Mouse (Mus musculus) hindbrain, embryonic 13.5 days (tissue): Measurements from ENCODE around the gene Gm21992. TPM values are rescaled to one million over a fixed set of nuclear protein-coding genes. Genes with fewer than 3 reads are reported as not detected.
"Not testable (repeated sequence)": the region's sequence is repeated elsewhere in the genome, so short reads cannot be mapped to it uniquely, and the experiment has no call there.

Experiments used
- ATAC-seq: fragments of 200-750 bp; cut with Nextera tagmentation; 2 replicates; pipeline ENCODE4 v1.8.0; 2017; ENCODE audit warnings: moderate TSS enrichment; ENCODE audit not compliant: low FRiP score
- H3K27ac ChIP-seq: fragments of 300-500 bp; sonication (generic); 2 replicates; pipeline ENCODE4 v1.5.1; 2015; ENCODE audit warnings: inconsistent platforms, mild to moderate bottlenecking, moderate library complexity
- H3K27me3 ChIP-seq: fragments of 300-500 bp; sonication (generic); 2 replicates; pipeline ENCODE4 v1.6.1; 2015; ENCODE audit warnings: mild to moderate bottlenecking, inconsistent platforms
- H3K36me3 ChIP-seq: fragments of 300-500 bp; sonication (generic); 2 replicates; pipeline ENCODE4 v1.6.1; 2015; ENCODE audit warnings: mild to moderate bottlenecking, inconsistent platforms
- H3K4me1 ChIP-seq: fragments of 300-500 bp; sonication (generic); replicated peaks from 2 replicates; pipeline ENCODE4 v1.6.1; 2015; ENCODE audit warnings: inconsistent platforms
- H3K4me2 ChIP-seq: fragments of 300-500 bp; sonication (generic); 2 replicates; pipeline ENCODE4 v1.6.1; 2015; ENCODE audit warnings: inconsistent platforms, mild to moderate bottlenecking, moderate library complexity
- H3K4me3 ChIP-seq: fragments of 300-500 bp; sonication (generic); 2 replicates; pipeline ENCODE4 v1.5.1; 2015; ENCODE audit warnings: mild to moderate bottlenecking, inconsistent platforms
- H3K9ac ChIP-seq: fragments of 300-500 bp; sonication (generic); 2 replicates; pipeline ENCODE4 v1.6.1; 2015; ENCODE audit warnings: mild to moderate bottlenecking, inconsistent platforms
- H3K9me3 ChIP-seq: fragments of 300-500 bp; sonication (generic); 2 replicates; pipeline ENCODE4 v1.6.1; 2016; ENCODE audit warnings: inconsistent platforms
- WGBS: fragments of 180-500 bp; shearing (Covaris S2); methylation state at CpG from one replicate; pipeline ENCODE4 v1.1.7; 2015; 5-methylcytosine and 5-hydroxymethylcytosine counted together
- polyA plus RNA-seq: library from polyadenylated mRNA; unstranded; fragments of >200 nt; fragmentation: Nextera tagmentation; extraction: Ambion mirVana; gene quantifications from 2 replicates; pipeline ENCODE4 v1.2.1, GENCODE M21; 2015

Gm21992 gene
- polyA plus RNA-seq, 1 experiment from 2014 or later, result 35.3 TPM

GRCm38 (mm10) chr19:4767507-4768148, 43.8 kb downstream of the Gm21992 start:
- no peaks in the 10 kb centered on the region for H3K9me3 ChIP-seq
- H3K4me2 ChIP-seq, result no peak overlapping the region
- H3K9ac ChIP-seq, result no peak overlapping the region
- peaks cover 86% of the 10 kb centered on the region for H3K36me3 ChIP-seq
- 91% methylated on average over 12 of the region's 12 CpGs for WGBS
- peaks cover 17% of the 10 kb centered on the region for H3K4me1 ChIP-seq
- no peaks in the 10 kb centered on the region for H3K27me3 ChIP-seq
- H3K4me3 ChIP-seq, result no peak overlapping the region
- no peak overlapping the region for H3K27ac ChIP-seq
- no peak for ATAC-seq

GRCm38 (mm10) chr19:4762876-4763275, 48.5 kb downstream of the Gm21992 start:
- no peak overlapping the region for H3K4me2 ChIP-seq
- H3K36me3 ChIP-seq, result peaks cover 63% of the 10 kb centered on the region
- H3K9me3 ChIP-seq, result no peaks in the 10 kb centered on the region
- H3K27ac ChIP-seq, result no peak overlapping the region
- no peak for ATAC-seq
- H3K4me1 ChIP-seq, result peaks cover 56% of the 10 kb centered on the region
- H3K27me3 ChIP-seq, result no peaks in the 10 kb centered on the region
- no peak overlapping the region for H3K4me3 ChIP-seq
- H3K9ac ChIP-seq, result no peak overlapping the region; the same call in 1 of the 2 replicates
- WGBS, result 67% methylated on average over 1 of the region's 1 CpGs

GRCm38 (mm10) chr19:4760544-4760943, 50.9 kb downstream of the Gm21992 start:
- not testable (repeated sequence) for H3K27ac ChIP-seq, H3K27me3 ChIP-seq, H3K9ac ChIP-seq, H3K9me3 ChIP-seq, ATAC-seq, H3K4me3 ChIP-seq
- H3K4me1 ChIP-seq, result peaks cover 61% of the 10 kb centered on the region
- peaks cover 44% of the 10 kb centered on the region for H3K36me3 ChIP-seq
- peak overlapping the region; percentile 89 for H3K4me2 ChIP-seq
- 94% methylated on average over 8 of the region's 8 CpGs for WGBS

GRCm38 (mm10) chr19:4756921-4757320, 54.5 kb downstream of the Gm21992 start:
- Histone ChIP-seq H3K9me3 (no peaks in the 10 kb centered on the region), H3K9ac (peak overlapping the region; percentile 89), H3K4me2 (peak overlapping the region; percentile 71), H3K27ac (peak overlapping the region; percentile 99), H3K36me3 (peaks cover 23% of the 10 kb centered on the region), H3K4me1 (peaks cover 41% of the 10 kb centered on the region), H3K4me3 (peak overlapping the region; percentile 67), H3K27me3 (no peaks in the 10 kb centered on the region)
- WGBS, result 3% methylated on average over 9 of the region's 9 CpGs
- ATAC-seq, result no peak

GRCm38 (mm10) chr19:4756193-4756911, 55.1 kb downstream of the Gm21992 start, which contains the start of gene Rbm4b:
Rbm4b (plus strand) TSS chr19:4756497.
- H3K36me3 ChIP-seq, result peaks cover 26% of the 10 kb centered on the region
- H3K27ac ChIP-seq, result peak within 1 kb of the TSS; percentile 99
- ATAC-seq, result peak; percentile 95
- H3K4me1 ChIP-seq, result peaks cover 39% of the 10 kb centered on the region
- peak within 1 kb of the TSS; percentile 67 for H3K4me3 ChIP-seq
- H3K9me3 ChIP-seq, result no peaks in the 10 kb centered on the region
- WGBS, result under 1% methylated on average over 63 of the region's 65 CpGs
- H3K9ac ChIP-seq, result peak within 1 kb of the TSS; percentile 89
- peak within 1 kb of the TSS; percentile 71 for H3K4me2 ChIP-seq
- no peaks in the 10 kb centered on the region for H3K27me3 ChIP-seq

GRCm38 (mm10) chr19:4755565-4756192, 55.7 kb downstream of the Gm21992 start:
- ATAC-seq, result peak; percentile 74
- peaks cover 27% of the 10 kb centered on the region for H3K36me3 ChIP-seq
- WGBS, result under 1% methylated on average over 10 of the region's 10 CpGs

GRCm38 (mm10) chr19:4749975-4750374, 61.4 kb downstream of the Gm21992 start:
- Histone ChIP-seq H3K27me3 (no peaks in the 10 kb centered on the region), H3K9me3 (no peaks in the 10 kb centered on the region), H3K27ac (no peak overlapping the region), H3K4me2 (no peak overlapping the region), H3K9ac (no peak overlapping the region), H3K36me3 (peaks cover 80% of the 10 kb centered on the region), H3K4me3 (no peak overlapping the region), H3K4me1 (no peaks in the 10 kb centered on the region)
- no peak for ATAC-seq
- WGBS, result 91% methylated on average over 6 of the region's 6 CpGs

More at GRCm38 (mm10) chr19:4755565-4756192, 55.7 kb downstream of the Gm21992 start:
- peaks cover 32% of the 10 kb centered on the region for H3K4me1 ChIP-seq
- H3K9ac ChIP-seq, result peak overlapping the region; percentile 89
- H3K4me3 ChIP-seq, result peak overlapping the region; percentile 67
- peak overlapping the region; percentile 71 for H3K4me2 ChIP-seq
- H3K27ac ChIP-seq, result peak overlapping the region; percentile 99
- H3K9me3 ChIP-seq, result no peaks in the 10 kb centered on the region
- H3K27me3 ChIP-seq, result no peaks in the 10 kb centered on the region

GRCm38 (mm10) chr19:4748493-4748892, 62.9 kb downstream of the Gm21992 start:
- H3K9ac ChIP-seq, result no peak overlapping the region
- 92% methylated on average over 10 of the region's 10 CpGs for WGBS
- no peak overlapping the region for H3K4me3 ChIP-seq
- H3K4me2 ChIP-seq, result no peak overlapping the region
- no peaks in the 10 kb centered on the region for H3K27me3 ChIP-seq
- H3K4me1 ChIP-seq, result no peaks in the 10 kb centered on the region
- no peak for ATAC-seq
- no peak overlapping the region for H3K27ac ChIP-seq
- no peaks in the 10 kb centered on the region for H3K9me3 ChIP-seq
- H3K36me3 ChIP-seq, result peaks cover 94% of the 10 kb centered on the region

GRCm38 (mm10) chr19:4747631-4748312, 63.6 kb downstream of the Gm21992 start:
- no peak overlapping the region for H3K4me2 ChIP-seq
- H3K4me1 ChIP-seq, result no peaks in the 10 kb centered on the region
- no peaks in the 10 kb centered on the region for H3K9me3 ChIP-seq
- WGBS, result 97% methylated on average over 9 of the region's 9 CpGs
- peak overlapping the region; percentile 15; the same call in 1 of the 2 replicates for H3K9ac ChIP-seq
- no peak overlapping the region for H3K27ac ChIP-seq
- no peak overlapping the region for H3K4me3 ChIP-seq
- H3K27me3 ChIP-seq, result no peaks in the 10 kb centered on the region
- no peak for ATAC-seq
- peaks cover 93% of the 10 kb centered on the region for H3K36me3 ChIP-seq

- no peaks in the 10 kb centered on the region for H3K9me3 ChIP-seq
- H3K36me3 ChIP-seq, result peaks cover 95% of the 10 kb centered on the region
- no peak for ATAC-seq
- no peaks in the 10 kb centered on the region for H3K27me3 ChIP-seq
- H3K4me1 ChIP-seq, result no peaks in the 10 kb centered on the region
- no peak overlapping the region for H3K4me2 ChIP-seq
- H3K9ac ChIP-seq, result no peak overlapping the region; the same call in 1 of the 2 replicates
- no peak overlapping the region for H3K27ac ChIP-seq
- H3K4me3 ChIP-seq, result no peak overlapping the region
- 85% methylated on average over 14 of the region's 14 CpGs for WGBS
Observed at GRCm38 (mm10) chr19:4746611-4747010, 64.8 kb downstream of the Gm21992 start.

GRCm38 (mm10) chr19:4745681-4746080, 65.7 kb downstream of the Gm21992 start:
- Histone ChIP-seq H3K4me2 (no peak overlapping the region), H3K9ac (no peak overlapping the region), H3K36me3 (peaks cover 95% of the 10 kb centered on the region), H3K27ac (no peak overlapping the region), H3K27me3 (no peaks in the 10 kb centered on the region), H3K4me1 (no peaks in the 10 kb centered on the region), H3K9me3 (no peaks in the 10 kb centered on the region), H3K4me3 (no peak overlapping the region)
- no peak for ATAC-seq
- WGBS, result 95% methylated on average over 10 of the region's 10 CpGs

- H3K4me2 ChIP-seq, result no peak overlapping the region
- H3K36me3 ChIP-seq, result peaks cover 95% of the 10 kb centered on the region
- H3K27me3 ChIP-seq, result no peaks in the 10 kb centered on the region
- H3K9me3 ChIP-seq, result no peaks in the 10 kb centered on the region
- H3K27ac ChIP-seq, result no peak overlapping the region
- 66% methylated on average over 9 of the region's 9 CpGs for WGBS
- H3K4me1 ChIP-seq, result no peaks in the 10 kb centered on the region
- no peak overlapping the region for H3K4me3 ChIP-seq
- H3K9ac ChIP-seq, result no peak overlapping the region
- no peak for ATAC-seq
Observed at GRCm38 (mm10) chr19:4745057-4745456, 66.4 kb downstream of the Gm21992 start.
